Mouse (Mus musculus) G1E (cell line): ENCODE data around the gene B4galnt2. TPM values are rescaled to one million over a fixed set of nuclear protein-coding genes. Genes with fewer than 3 reads are reported as not detected.

Source experiments
- ATAC-seq: 2 replicates; pipeline ENCODE4 v1.8.0; 2016; ENCODE audit warnings: mild to moderate bottlenecking; ENCODE audit not compliant: insufficient number of reproducible peaks, poor library complexity, low FRiP score, severe bottlenecking; ENCODE audit errors: extremely low read depth
- DNase-seq: peaks from one replicate; pipeline ENCODE4 v3.0.0; 2012; ENCODE audit warnings: low spot score
- H3K27me3 ChIP-seq: 2 replicates; pipeline ENCODE4 v1.6.1; 2012; ENCODE audit warnings: mild to moderate bottlenecking, low read length, inconsistent platforms; ENCODE audit not compliant: insufficient read depth
- H3K36me3 ChIP-seq: replicated peaks from 2 replicates; pipeline ENCODE3; 2012; ENCODE audit warnings: mild to moderate bottlenecking, inconsistent platforms
- H3K4me1 ChIP-seq: 2 replicates; pipeline ENCODE4 v1.6.1; 2012; ENCODE audit warnings: low read depth, low read length, inconsistent platforms, mixed read lengths; ENCODE audit not compliant: insufficient read depth
- H3K4me3 ChIP-seq: 2 replicates; pipeline ENCODE4 v1.5.1; 2012; ENCODE audit warnings: low read depth, mild to moderate bottlenecking, inconsistent platforms, low read length, moderate library complexity, mixed read lengths
- H3K9me3 ChIP-seq: replicated peaks from 2 replicates; pipeline ENCODE4 v1.6.1; 2012; ENCODE audit warnings: inconsistent platforms
- CTCF ChIP-seq: IDR thresholded peaks from 2 replicates; pipeline ENCODE4 v1.5.1; 2012; ENCODE audit warnings: low read depth, low read length, inconsistent platforms, mixed read lengths
- GATA1 ChIP-seq: IDR thresholded peaks from 2 replicates; pipeline ENCODE4 v1.6.1; 2012; ENCODE audit warnings: borderline replicate concordance, low read length, inconsistent platforms, mixed read lengths
- GATA2 ChIP-seq: IDR thresholded peaks from 2 replicates; pipeline ENCODE4 v1.6.1; 2012; ENCODE audit warnings: low read depth, low read length, inconsistent platforms, borderline replicate concordance
- POLR2AphosphoS5 ChIP-seq: IDR thresholded peaks from 2 replicates; pipeline ENCODE4 v1.6.1; 2012; ENCODE audit warnings: low read depth, low read length, inconsistent platforms; ENCODE audit not compliant: insufficient replicate concordance
- TAL1 ChIP-seq: conservative IDR thresholded peaks from 2 replicates; pipeline ENCODE4 v1.6.1; 2012; ENCODE audit warnings: low read depth, low read length, inconsistent platforms, mixed read lengths
- polyA plus RNA-seq: library from polyadenylated mRNA; stranded (reverse); fragments of >175 nt; gene quantifications from 2 replicates; pipeline ENCODE4 v1.2.3, GENCODE M21; 2012
- total RNA-seq, 2 experiments: library from RNA; stranded (forward) in 1 of 2; stranded (reverse) in 1 of 2; fragments of 200-1000 nt in 1 of 2; fragments of >200 nt in 1 of 2; fragmentation: Nextera tagmentation in 1 of 2; gene quantifications; 2 replicates each; pipeline ENCODE4 v1.2.3; 2014 to 2017

Gene B4galnt2
- total RNA-seq (2014; fragmentation: Nextera tagmentation), result not detected in 2 replicates
- 0.05 TPM in 1 of 2 replicates, not detected in the other for total RNA-seq (2017)
- not detected in 2 replicates for polyA plus RNA-seq

- TF ChIP-seq GATA2 (no peak), GATA1 (no peak), POLR2AphosphoS5 (no peak), CTCF (no peak)
- H3K9me3 ChIP-seq, result no peaks in the 10 kb centered on the region
- peaks cover 51% of the 10 kb centered on the region for H3K27me3 ChIP-seq
- no peak within 1 kb of the TSS for H3K4me3 ChIP-seq
- peaks cover 11% of the 10 kb centered on the region for H3K4me1 ChIP-seq
- ATAC-seq, result no peak
- DNase-seq, result no peak
- no peaks in the 10 kb centered on the region for H3K36me3 ChIP-seq
These were observed at the start of gene B4galnt2 for GRCm38 (mm10) chr11:95914571-95914991. B4galnt2 (minus strand) TSS chr11:95914891.

- Histone ChIP-seq H3K27me3 (no peaks in the 10 kb centered on the region), H3K4me3 (no peak overlapping the region), H3K36me3 (peaks cover 96% of the 10 kb centered on the region), H3K9me3 (no peaks in the 10 kb centered on the region), H3K4me1 (peaks cover 26% of the 10 kb centered on the region)
- ATAC-seq (no peak), DNase-seq (no peak)
- TF ChIP-seq GATA2 (no peak), TAL1 (no peak), CTCF (no peak), POLR2AphosphoS5 (no peak), GATA1 (no peak)
These were observed 48.6 kb upstream of the B4galnt2 start for GRCm38 (mm10) chr11:95963304-95963703.

DNA sequence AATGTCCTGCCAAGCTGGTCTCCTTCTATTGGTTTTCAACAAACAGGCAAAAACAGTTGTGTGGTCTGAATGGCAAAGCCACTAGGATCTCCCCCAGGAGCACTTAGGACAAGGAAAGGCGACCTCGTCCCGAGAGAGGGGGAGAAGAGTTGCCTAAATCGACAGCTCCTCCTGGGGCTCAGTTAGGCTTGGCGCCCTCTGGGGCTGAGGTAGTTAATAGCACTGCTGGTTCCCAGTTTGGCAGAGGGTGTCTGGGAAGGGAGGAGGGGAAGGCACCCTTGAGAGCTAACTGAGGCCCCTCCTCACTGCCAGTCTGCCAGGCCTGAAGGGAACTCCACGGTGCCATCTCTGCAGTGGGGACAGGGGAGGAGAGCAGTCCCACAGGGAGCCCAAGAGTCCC, 44.5 kb upstream of the B4galnt2 start:
- no peak for TF ChIP-seq POLR2AphosphoS5
- no peak for TF ChIP-seq TAL1
- no peak for TF ChIP-seq GATA2
- no peak for TF ChIP-seq CTCF
- TF ChIP-seq GATA1, result no peak
- Histone ChIP-seq H3K36me3 (peaks cover 78% of the 10 kb centered on the region), H3K4me1 (peaks cover 27% of the 10 kb centered on the region), H3K27me3 (no peaks in the 10 kb centered on the region), H3K4me3 (no peak overlapping the region), H3K9me3 (no peaks in the 10 kb centered on the region)
- ATAC-seq (no peak), DNase-seq (no peak)

GRCm38 (mm10) chr11:95958251-95958650, 43.6 kb upstream of the B4galnt2 start:
- H3K27me3 ChIP-seq, result no peaks in the 10 kb centered on the region
- ATAC-seq (no peak), DNase-seq (no peak)
- H3K4me1 ChIP-seq, result peaks cover 22% of the 10 kb centered on the region
- H3K4me3 ChIP-seq, result no peak overlapping the region
- peaks cover 71% of the 10 kb centered on the region for H3K36me3 ChIP-seq
- no peak for TF ChIP-seq TAL1
- TF ChIP-seq GATA1, result no peak
- no peak for TF ChIP-seq CTCF
- no peak for TF ChIP-seq POLR2AphosphoS5
- TF ChIP-seq GATA2, result no peak
- H3K9me3 ChIP-seq, result no peaks in the 10 kb centered on the region

DNA sequence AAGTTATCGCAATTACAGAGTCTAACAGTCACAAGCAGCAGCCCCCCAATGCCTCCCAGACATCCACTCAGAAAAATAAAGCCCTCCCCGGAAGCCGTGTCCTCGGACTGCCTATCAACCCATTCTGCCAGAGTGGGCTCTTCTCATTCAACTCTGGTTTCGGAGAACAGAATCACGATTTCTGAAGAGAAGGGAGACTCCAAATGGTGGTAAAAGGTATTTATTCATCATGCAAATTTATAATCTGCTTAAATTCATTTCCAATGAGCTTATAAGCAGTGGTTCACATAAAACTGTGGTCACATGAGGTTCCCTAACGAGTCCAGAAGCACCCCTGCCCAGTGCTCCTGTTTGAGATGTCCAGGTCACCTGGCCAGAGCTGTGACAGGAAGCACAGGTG, 42.7 kb upstream of the B4galnt2 start:
- DNase-seq, result no peak
- TF ChIP-seq GATA1 (no peak), TAL1 (no peak), CTCF (no peak), GATA2 (no peak), POLR2AphosphoS5 (no peak)
- Histone ChIP-seq H3K4me3 (no peak overlapping the region), H3K36me3 (peaks cover 62% of the 10 kb centered on the region), H3K9me3 (no peaks in the 10 kb centered on the region), H3K27me3 (no peaks in the 10 kb centered on the region), H3K4me1 (peaks cover 20% of the 10 kb centered on the region)
- no peak for ATAC-seq

- ATAC-seq (no peak), DNase-seq (no peak)
- no peak for TF ChIP-seq CTCF
- Histone ChIP-seq H3K4me1 (peaks cover 3% of the 10 kb centered on the region; the same call in 1 of the 2 replicates), H3K9me3 (no peaks in the 10 kb centered on the region), H3K36me3 (peaks cover 23% of the 10 kb centered on the region), H3K4me3 (no peak overlapping the region), H3K27me3 (0 out of 2 replicates have a peak, but pooled peaks cover 3% of the 10 kb centered on the region)
These were observed 38.6 kb upstream of the B4galnt2 start for GRCm38 (mm10) chr11:95953313-95953712.

DNA sequence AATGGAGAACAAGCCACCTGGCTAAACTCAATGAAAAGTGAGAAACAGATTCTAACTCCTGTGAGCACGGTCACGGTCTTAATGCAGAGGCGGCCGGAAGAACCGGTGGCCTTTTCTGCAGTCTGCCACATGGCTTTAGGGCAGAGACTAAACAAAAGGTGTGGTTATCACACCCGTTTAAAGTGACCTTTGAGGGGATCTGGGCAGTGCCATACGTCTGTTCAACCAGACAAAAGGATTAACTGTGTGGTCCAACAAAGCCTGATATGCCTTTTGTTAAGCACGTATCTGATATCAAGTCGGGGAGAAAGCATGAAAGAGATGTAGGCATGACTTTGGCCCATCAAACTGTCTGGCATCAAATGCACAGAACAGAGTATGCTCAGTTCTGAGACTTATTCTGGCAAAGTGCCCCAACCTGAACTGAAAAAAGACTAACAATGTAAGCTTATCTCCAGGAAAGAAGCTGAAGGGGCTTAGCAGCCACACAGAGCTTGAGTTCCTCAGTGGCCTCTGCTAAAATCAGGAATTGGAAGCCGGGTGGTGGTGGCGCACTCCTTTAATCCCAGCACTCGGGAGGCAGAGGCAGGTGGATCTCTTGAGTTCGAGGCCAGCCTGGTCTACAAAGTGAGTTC, 31.3 kb upstream of the B4galnt2 start:
- Histone ChIP-seq H3K4me3 (no peak overlapping the region), H3K4me1 (no peaks in the 10 kb centered on the region; the same call in 1 of the 2 replicates), H3K27me3 (peaks cover 41% of the 10 kb centered on the region), H3K36me3 (no peaks in the 10 kb centered on the region), H3K9me3 (no peaks in the 10 kb centered on the region)
- DNase-seq, result no peak
- no peak for ATAC-seq
- TF ChIP-seq TAL1 (no peak), CTCF (no peak), GATA1 (no peak), POLR2AphosphoS5 (no peak), GATA2 (no peak)
